Mouse (Mus musculus) limb, embryonic 10.5 days (tissue): Measurements from ENCODE around the gene Tmc3. TPM values are rescaled to one million over a fixed set of nuclear protein-coding genes. Genes with fewer than 3 reads are reported as not detected.

Experiments used
- DNase-seq: peaks from one replicate; pipeline ENCODE4 v3.0.0-alpha.2; 2017; ENCODE audit warnings: low spot score
- H3K27ac ChIP-seq: fragments of 300-500 bp; sonication (generic); 2 replicates; pipeline ENCODE4 v1.5.1; 2016; ENCODE audit warnings: mild to moderate bottlenecking
- H3K27me3 ChIP-seq: fragments of 300-500 bp; sonication (generic); 2 replicates; pipeline ENCODE4 v1.6.1; 2016; ENCODE audit warnings: low read depth, mild to moderate bottlenecking; ENCODE audit not compliant: poor library complexity, severe bottlenecking
- H3K36me3 ChIP-seq: fragments of 300-500 bp; sonication (generic); 2 replicates; pipeline ENCODE4 v1.6.1; 2016; ENCODE audit warnings: mild to moderate bottlenecking, moderate library complexity
- H3K4me1 ChIP-seq: fragments of 300-500 bp; sonication (generic); 2 replicates; pipeline ENCODE4 v1.6.1; 2016
- H3K4me3 ChIP-seq: fragments of 300-500 bp; sonication (generic); 2 replicates; pipeline ENCODE4 v1.5.1; 2016; ENCODE audit warnings: mild to moderate bottlenecking, moderate library complexity
- H3K9me3 ChIP-seq: fragments of 300-500 bp; sonication (generic); replicated peaks from 2 replicates; pipeline ENCODE4 v1.6.1; 2016; ENCODE audit warnings: mild to moderate bottlenecking
- WGBS: fragments of 180-500 bp; shearing (Covaris S2); methylation state at CpG from one replicate; pipeline ENCODE4 v1.1.7; 2016; 5-methylcytosine and 5-hydroxymethylcytosine counted together
- polyA plus RNA-seq: library from polyadenylated mRNA; unstranded; fragments of >200 nt; fragmentation: Nextera tagmentation; extraction: Ambion mirVana; gene quantifications from 2 replicates; pipeline ENCODE4 v1.2.1, GENCODE M21; 2016

Gene Tmc3
- polyA plus RNA-seq, result 0.31 and 0.66 TPM in 2 replicates

DNA sequence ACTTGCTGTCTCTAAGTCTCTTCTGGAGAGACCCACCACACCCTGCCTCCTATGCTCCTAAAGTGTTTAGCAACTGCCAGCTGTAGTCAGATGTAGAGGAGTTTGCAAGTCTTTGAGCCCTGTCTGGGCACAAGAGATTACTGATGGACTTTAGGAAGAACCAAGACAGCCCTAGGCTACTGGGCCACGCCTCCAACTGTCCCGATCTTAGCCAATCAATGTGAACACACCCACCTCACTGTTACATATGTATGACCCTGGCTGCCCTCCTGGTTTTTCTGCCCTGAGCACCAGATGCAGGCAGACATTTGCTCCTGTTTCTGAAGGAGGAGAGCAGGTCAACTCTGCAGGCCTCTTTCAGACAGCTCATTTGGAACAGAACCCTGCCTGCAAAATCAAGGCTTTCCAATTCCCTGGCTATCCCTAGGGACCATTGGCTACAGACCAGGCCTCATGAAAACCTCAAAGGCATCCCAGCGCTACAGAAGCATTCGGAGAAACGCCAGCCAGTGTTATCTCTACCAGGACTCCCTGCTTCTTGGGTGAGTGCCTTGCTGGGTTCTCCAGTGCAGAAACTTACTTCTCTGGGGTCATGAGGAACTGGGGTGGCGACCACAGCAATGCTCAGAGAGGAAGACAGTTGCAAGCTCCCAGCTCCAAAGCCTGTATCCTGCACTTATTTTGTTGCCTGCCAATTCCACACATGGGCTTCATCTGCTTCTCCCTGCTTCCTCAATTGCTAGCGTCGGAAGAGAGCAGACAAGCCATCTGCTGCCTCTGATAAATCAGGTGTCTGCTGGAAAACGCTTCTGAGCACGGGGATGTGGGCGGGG lies at the start of gene Tmc3:
Gene Tmc3 (plus strand): TSS at position 289 of the 833 bp plus-strand sequence.
- no peaks in the 10 kb centered on the region for H3K27me3 ChIP-seq
- H3K36me3 ChIP-seq, result no peaks in the 10 kb centered on the region
- peaks cover 8% of the 10 kb centered on the region for H3K4me1 ChIP-seq
- WGBS, result 35% methylated on average over 11 of the region's 11 CpGs
- H3K9me3 ChIP-seq, result no peaks in the 10 kb centered on the region
- DNase-seq, result no peak
- peak within 1 kb of the TSS; percentile 25; the same call in 1 of the 2 replicates for H3K27ac ChIP-seq
- no peak within 1 kb of the TSS for H3K4me3 ChIP-seq

DNA sequence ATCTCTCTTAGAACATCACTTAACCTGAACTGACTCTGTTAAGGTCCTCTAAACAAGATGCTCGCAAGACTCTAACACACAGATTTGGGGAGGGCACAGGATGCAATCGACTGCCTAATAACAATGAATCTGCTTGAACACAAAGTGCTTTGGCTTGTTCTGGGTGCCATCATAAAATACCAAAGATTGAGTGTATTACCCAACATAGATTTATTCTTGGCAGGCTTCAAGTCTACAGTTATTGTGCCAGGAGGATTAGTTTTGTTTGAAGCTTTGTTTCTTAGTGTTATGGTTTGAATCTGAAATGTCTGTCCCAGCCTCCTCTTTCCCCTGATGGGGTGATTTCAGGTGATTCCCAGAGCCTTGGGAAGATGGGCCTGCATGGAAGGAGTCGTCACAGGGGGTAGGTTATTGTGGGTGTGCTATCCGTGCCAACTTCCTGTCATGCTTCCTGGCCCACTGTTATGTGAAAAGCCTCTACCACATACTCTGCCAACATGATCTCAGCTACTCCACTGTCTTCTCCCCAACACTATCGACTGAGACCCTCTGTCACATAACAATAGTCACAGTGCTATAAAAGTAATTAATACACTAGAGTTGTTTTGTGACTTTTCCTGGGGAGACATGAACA lies 43.1 kb upstream of the Tmc3 start:
- WGBS, result 85% methylated on average over 5 of the region's 5 CpGs
- no peaks in the 10 kb centered on the region for H3K27me3 ChIP-seq
- H3K9me3 ChIP-seq, result no peaks in the 10 kb centered on the region
- no peaks in the 10 kb centered on the region for H3K36me3 ChIP-seq
- DNase-seq, result no peak
- H3K4me1 ChIP-seq, result peaks cover 5% of the 10 kb centered on the region; the same call in 1 of the 2 replicates
- H3K27ac ChIP-seq, result no peak overlapping the region
- H3K4me3 ChIP-seq, result no peak overlapping the region

DNA sequence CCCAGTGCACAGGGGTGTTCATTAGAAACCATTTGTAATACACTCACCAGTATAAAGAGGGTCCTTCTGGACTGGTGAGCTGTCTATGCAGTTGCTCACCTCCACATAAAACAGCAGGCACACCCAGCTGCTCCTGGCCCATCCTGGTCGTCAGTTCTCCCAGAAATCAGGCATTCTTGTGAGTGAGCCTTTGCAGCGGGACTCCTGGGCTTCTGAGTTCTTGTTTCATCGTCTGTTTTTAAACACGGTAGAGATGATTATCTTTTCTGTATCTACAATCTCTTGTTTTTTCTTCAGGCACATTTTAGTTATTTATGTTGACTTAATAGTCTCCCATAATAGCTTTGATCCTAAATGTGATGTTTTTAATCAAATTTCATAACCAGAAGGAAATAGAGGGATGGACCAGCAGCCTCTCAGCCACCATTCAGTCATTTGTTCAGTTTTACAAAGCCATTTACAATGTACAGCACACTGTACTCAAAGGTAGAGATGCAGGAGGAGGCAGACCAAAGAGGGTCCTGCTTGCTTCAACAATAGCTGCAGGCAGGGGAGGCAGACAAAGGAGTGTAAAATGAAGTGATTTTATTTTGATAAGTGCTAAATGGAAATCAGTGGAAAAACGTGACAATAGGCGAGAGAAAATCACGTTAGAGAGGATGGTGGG lies 35.9 kb upstream of the Tmc3 start:
- DNase-seq, result peak; percentile 23
- peak overlapping the region; percentile 81; the same call in 1 of the 2 replicates for H3K27ac ChIP-seq
- 65% methylated on average over 7 of the region's 7 CpGs for WGBS

DNA sequence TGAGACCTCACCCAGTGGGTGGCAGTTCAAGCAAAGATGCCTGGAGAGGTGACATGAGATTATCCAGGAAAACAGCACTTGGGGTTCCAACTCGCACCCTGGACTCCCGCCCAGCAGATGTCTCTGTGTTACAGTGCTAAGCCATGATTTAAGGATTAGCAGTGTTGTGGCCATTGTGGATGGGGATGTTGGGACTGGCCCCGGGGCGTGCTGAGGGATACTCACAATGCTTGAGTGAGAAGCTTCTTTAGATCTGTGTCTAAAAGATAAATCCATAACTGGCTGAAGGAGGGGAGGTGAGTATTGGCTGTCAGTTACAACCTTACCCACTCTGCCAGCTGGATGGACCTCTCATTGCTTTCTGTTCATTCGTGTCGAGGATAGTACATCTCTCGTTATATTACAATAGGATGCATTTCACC lies 35.4 kb upstream of the Tmc3 start:
- Histone ChIP-seq H3K27ac (peak overlapping the region; percentile 81), H3K27me3 (no peaks in the 10 kb centered on the region), H3K4me1 (peaks cover 8% of the 10 kb centered on the region; the same call in 1 of the 2 replicates), H3K36me3 (no peaks in the 10 kb centered on the region), H3K9me3 (no peaks in the 10 kb centered on the region), H3K4me3 (no peak overlapping the region)
- WGBS, result 79% methylated on average over 7 of the region's 7 CpGs
- DNase-seq, result peak; percentile 24

More for the DNA sequence above, 35.9 kb upstream of the Tmc3 start:
- Histone ChIP-seq H3K9me3 (no peaks in the 10 kb centered on the region), H3K4me1 (peaks cover 8% of the 10 kb centered on the region; the same call in 1 of the 2 replicates), H3K36me3 (no peaks in the 10 kb centered on the region), H3K4me3 (no peak overlapping the region), H3K27me3 (no peaks in the 10 kb centered on the region)

DNA sequence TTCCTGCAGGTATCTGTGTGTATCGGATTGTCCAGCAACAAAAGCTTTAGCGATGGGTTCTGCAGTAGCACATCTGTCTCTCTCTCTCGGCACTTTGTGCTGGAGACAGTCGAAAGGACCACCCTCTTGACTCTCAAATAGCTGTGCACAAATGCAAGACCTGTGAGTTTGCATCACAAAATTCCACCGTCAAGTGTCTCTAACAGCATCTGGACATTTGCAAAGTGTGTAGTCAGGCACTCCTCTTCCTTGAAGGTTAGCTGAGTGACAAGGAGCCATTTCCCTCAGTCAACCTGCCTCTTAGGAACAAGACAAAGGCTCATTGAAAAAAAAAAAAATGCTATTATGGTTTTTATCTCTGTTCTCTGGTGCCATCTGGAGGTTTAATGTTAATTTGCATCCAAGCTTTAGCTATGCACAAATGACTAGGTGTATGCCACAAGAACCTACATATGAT lies 34.7 kb upstream of the Tmc3 start:
- Histone ChIP-seq H3K4me3 (no peak overlapping the region), H3K4me1 (peaks cover 8% of the 10 kb centered on the region; the same call in 1 of the 2 replicates), H3K27ac (peak overlapping the region; percentile 81), H3K27me3 (no peaks in the 10 kb centered on the region), H3K36me3 (no peaks in the 10 kb centered on the region), H3K9me3 (no peaks in the 10 kb centered on the region)
- peak; percentile 34 for DNase-seq
- WGBS, result 75% methylated on average over 5 of the region's 5 CpGs

DNA sequence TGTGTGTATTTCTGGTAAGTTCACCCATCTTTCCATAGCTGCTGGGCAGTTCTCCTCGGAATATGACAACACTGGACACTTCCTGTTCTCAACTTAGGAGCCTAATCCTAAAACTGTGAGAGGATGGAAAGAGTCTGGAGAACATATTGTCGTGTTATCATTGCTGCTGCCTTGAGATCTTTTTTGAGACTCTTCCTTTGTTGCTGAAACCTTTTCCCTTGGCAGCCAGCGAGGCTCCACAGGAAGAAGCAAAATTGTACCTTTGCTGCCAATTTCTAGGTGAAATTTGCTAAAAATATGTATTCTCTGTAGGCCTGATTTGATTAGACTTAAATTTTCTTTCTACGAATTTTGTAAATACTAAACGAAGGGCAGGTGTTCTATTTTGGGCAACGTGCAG lies 30.2 kb upstream of the Tmc3 start:
- no peak overlapping the region for H3K27ac ChIP-seq
- DNase-seq, result no peak
- H3K4me1 ChIP-seq, result peaks cover 5% of the 10 kb centered on the region; the same call in 1 of the 2 replicates
- H3K4me3 ChIP-seq, result no peak overlapping the region
- WGBS, result 88% methylated on average over 6 of the region's 6 CpGs
- no peaks in the 10 kb centered on the region for H3K9me3 ChIP-seq
- no peaks in the 10 kb centered on the region for H3K27me3 ChIP-seq
- no peaks in the 10 kb centered on the region for H3K36me3 ChIP-seq

DNA sequence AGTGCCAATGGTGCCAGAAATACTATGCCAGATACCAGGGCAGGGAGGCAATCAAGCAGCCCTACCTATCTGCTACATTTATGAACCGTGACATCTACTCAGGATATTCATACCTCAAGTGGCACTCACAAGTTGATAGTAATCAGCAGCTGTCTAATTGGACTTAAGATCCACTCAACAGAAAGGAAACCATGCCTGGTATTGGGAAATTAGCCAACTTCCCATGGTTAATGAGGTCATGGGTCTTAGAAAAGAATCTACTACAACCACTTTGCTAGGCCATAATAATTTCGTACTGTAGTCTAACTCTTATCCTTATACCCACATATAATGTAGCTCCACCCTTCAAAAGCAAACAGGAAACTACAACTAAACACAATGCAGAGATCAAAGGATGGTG lies 28.2 kb upstream of the Tmc3 start:
- no peak for DNase-seq
- no peak overlapping the region for H3K27ac ChIP-seq
- H3K4me1 ChIP-seq, result no peaks in the 10 kb centered on the region
- no peaks in the 10 kb centered on the region for H3K36me3 ChIP-seq
- no peaks in the 10 kb centered on the region for H3K27me3 ChIP-seq
- WGBS, result 86% methylated on average over 2 of the region's 2 CpGs
- no peak overlapping the region for H3K4me3 ChIP-seq
- no peaks in the 10 kb centered on the region for H3K9me3 ChIP-seq

DNA sequence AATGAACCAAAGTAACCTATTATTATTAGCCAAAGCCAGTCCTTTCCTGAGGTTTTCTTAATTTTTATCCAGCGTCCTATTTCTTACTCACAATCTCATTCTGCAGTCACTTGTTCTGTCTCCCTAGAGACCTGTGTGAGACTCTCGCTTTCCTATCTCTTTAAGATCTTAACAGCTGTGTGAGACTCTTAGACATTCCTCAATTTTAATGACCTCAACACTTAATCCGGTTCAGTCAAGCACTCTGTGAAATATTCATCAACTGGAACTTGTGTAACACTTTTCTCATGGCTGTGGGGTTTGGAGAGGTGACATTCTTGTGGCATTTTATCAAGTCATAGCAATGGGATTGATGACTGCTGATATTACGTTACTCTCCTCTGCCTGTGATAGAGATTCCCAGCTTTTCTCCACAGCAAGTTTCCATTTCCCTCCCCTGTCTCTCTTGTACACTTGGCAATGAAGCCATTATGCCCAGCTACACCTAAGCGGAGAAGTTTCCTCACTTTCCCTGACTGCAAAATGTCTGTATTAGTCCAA lies 25.9 kb upstream of the Tmc3 start:
- Histone ChIP-seq H3K36me3 (no peaks in the 10 kb centered on the region), H3K27ac (no peak overlapping the region), H3K27me3 (no peaks in the 10 kb centered on the region), H3K4me1 (no peaks in the 10 kb centered on the region), H3K9me3 (no peaks in the 10 kb centered on the region), H3K4me3 (no peak overlapping the region)
- peak; percentile 4 for DNase-seq
- WGBS, result 83% methylated on average over 5 of the region's 5 CpGs

DNA sequence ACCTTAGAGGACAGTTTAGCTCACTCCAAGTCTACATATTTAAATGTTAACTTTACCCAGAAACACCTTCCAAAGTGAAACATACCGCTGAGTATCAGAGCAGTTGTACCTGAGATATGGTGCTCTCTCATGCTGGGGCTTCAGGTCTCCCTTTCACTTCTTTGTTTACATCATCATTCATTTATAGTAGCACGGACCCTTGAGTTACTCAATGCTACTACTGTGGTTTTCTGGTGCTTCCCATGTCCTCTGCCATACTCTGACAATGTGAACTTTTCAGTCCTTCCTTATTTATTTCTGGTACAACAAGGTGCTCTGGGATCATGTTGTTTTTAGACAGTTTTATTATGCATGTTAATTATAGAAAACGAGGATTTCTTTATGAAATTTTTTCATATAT lies 25.2 kb upstream of the Tmc3 start:
- H3K4me3 ChIP-seq, result no peak overlapping the region
- 82% methylated on average over 3 of the region's 3 CpGs for WGBS
- DNase-seq, result no peak

DNA sequence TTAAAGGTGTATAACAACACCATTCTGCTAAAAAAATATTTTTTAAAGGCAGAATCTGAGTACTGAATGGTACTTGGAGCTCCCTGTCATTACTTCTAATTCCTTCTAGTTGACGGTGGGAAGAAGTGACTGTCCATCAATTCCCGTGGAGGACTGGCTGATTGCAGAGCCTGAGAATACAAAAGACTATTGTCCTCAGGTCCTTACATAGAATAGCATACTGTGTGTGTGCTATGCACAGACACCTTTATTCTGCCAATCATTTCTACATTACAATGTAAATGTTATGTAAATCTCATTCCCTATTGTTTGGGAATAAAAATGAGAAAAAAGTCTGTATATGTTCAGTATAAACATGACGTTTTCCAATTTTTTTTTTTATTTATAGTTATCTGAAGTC lies 22.9 kb upstream of the Tmc3 start:
- Histone ChIP-seq H3K4me1 (peaks cover 5% of the 10 kb centered on the region; the same call in 1 of the 2 replicates), H3K36me3 (no peaks in the 10 kb centered on the region), H3K4me3 (no peak overlapping the region), H3K27me3 (no peaks in the 10 kb centered on the region), H3K27ac (no peak overlapping the region), H3K9me3 (no peaks in the 10 kb centered on the region)
- DNase-seq, result no peak
- WGBS, result 82% methylated on average over 3 of the region's 3 CpGs

More for the DNA sequence above, 25.2 kb upstream of the Tmc3 start:
- Histone ChIP-seq H3K36me3 (no peaks in the 10 kb centered on the region), H3K4me1 (no peaks in the 10 kb centered on the region), H3K9me3 (no peaks in the 10 kb centered on the region), H3K27me3 (no peaks in the 10 kb centered on the region), H3K27ac (no peak overlapping the region)

DNA sequence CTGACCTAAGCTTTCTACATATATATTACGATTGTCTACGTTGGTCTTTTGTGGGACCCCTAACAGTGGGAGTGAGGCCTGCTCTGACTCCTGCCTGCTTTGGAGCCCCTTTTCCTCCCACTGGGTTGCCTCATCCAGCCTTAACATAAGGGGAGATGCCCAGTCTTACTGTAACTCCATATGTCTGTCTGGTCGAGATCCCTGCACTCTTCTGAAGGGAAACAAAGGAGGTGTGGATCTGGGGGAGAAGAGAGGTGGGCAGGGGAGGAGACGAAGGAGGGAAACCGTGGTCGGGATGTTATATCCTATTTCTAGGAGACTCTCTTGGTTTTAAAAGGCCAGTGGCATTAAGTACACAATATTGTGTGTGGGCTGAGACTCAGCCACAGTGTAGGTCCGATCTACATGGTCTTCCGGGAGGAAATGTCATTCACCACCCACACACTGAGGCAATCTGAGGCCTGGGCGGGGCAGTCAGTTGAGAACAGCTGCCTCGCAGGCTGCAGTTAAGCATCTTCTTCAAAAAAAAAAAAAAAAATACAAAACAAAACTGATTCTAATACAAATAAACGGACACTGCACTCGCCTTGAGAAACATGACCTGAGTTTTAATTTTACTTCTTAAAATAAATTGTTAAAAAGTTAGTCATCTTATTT lies 20.0 kb upstream of the Tmc3 start:
- DNase-seq, result no peak
- 78% methylated on average over 12 of the region's 12 CpGs for WGBS
- peaks cover 17% of the 10 kb centered on the region for H3K4me1 ChIP-seq
- no peak overlapping the region; the same call in 1 of the 2 replicates for H3K27ac ChIP-seq
- no peak overlapping the region for H3K4me3 ChIP-seq
- no peaks in the 10 kb centered on the region for H3K27me3 ChIP-seq
- no peaks in the 10 kb centered on the region for H3K36me3 ChIP-seq
- no peaks in the 10 kb centered on the region for H3K9me3 ChIP-seq

DNA sequence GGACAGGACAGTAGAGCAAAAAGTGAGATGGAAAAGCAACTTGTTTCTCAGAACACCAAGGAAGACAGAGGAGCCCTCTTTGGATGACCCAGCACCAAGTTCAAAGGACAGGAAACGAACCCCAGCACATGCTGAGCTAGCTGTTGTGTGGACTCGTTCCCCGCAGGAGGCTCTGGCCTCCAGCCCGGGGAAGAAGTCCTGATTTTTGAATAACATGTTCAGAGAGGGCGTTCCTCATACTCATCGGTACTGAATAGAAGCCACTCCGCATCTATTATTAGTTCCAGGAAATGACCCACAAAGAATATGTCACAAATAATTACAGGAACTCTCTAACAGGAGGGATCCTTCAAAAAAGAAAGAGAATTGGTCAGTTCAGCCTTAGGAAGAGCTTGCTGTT lies 18.8 kb upstream of the Tmc3 start:
- H3K4me1 ChIP-seq, result peaks cover 17% of the 10 kb centered on the region
- H3K27ac ChIP-seq, result peak overlapping the region; percentile 9; the same call in 1 of the 2 replicates
- H3K4me3 ChIP-seq, result no peak overlapping the region
- no peaks in the 10 kb centered on the region for H3K36me3 ChIP-seq
- DNase-seq, result no peak
- no peaks in the 10 kb centered on the region for H3K27me3 ChIP-seq
- WGBS, result 52% methylated on average over 7 of the region's 7 CpGs
- H3K9me3 ChIP-seq, result no peaks in the 10 kb centered on the region
